ENCODE assay signal across 23 mouse cellular contexts in genomic region chr7:94594643-94595042, GRCm38 (mm10).
DNase-seq lines count a peak whose midpoint lies in the region; ATAC-seq and TF ChIP-seq lines count a peak whose summit lies in the region.
"Had no signal": no experiment of that assay in that cellular context is flagged by ENCODE, and none has a peak within 500 bp of the region (broad histone marks: within the 10 kb centered on the region; RNA-seq: fewer than 3 reads in every experiment).

No protein-coding gene starts in this region.

- H3K27ac ChIP-seq in forebrain, embryonic 14.5 days (ENCODE audit: low read depth, low read length), result no peak overlapping the region
- H3K27ac ChIP-seq in forebrain, embryonic 10.5 days, result no peak overlapping the region
- H3K27ac ChIP-seq in hindbrain, postnatal 0 days, result no peak overlapping the region
- no peak overlapping the region for H3K27ac ChIP-seq in hindbrain, embryonic 10.5 days
- H3K27ac ChIP-seq: heart, embryonic 15.5 days; hindbrain, embryonic 14.5 days had no signal

- no peaks in the 10 kb centered on the region for H3K36me3 ChIP-seq in forebrain, embryonic 14.5 days (ENCODE audit: control insufficient read depth, insufficient read depth, low read length)
- H3K36me3 ChIP-seq in forebrain, embryonic 10.5 days (replicated peaks), result no peaks in the 10 kb centered on the region
- no peaks in the 10 kb centered on the region for H3K36me3 ChIP-seq in hindbrain, postnatal 0 days (ENCODE audit: insufficient read depth, low read length)
- H3K36me3 ChIP-seq in hindbrain, embryonic 10.5 days, result no peaks in the 10 kb centered on the region
- H3K36me3 ChIP-seq: G1E; heart, embryonic 12.5 days; heart, embryonic 15.5 days had no signal

- H3K4me1 ChIP-seq in forebrain, embryonic 14.5 days (ENCODE audit: control insufficient read depth, insufficient read depth, low read length), result 0 out of 2 replicates have a peak, but pooled peaks cover 3% of the 10 kb centered on the region
- H3K4me1 ChIP-seq in forebrain, embryonic 10.5 days, result no peaks in the 10 kb centered on the region
- H3K4me1 ChIP-seq in hindbrain, postnatal 0 days (ENCODE audit: insufficient read depth, low read length), result no peaks in the 10 kb centered on the region
- H3K4me1 ChIP-seq in hindbrain, embryonic 10.5 days (replicated peaks), result no peaks in the 10 kb centered on the region
- H3K4me1 ChIP-seq: heart, embryonic 12.5 days; heart, embryonic 15.5 days had no signal

- TF ChIP-seq CTCF in hindbrain, postnatal 0 days (IDR thresholded peaks at IDR 0.05; ENCODE audit: low read depth), result no peak

- H3K4me3 ChIP-seq in forebrain, embryonic 14.5 days (ENCODE audit: low read depth, low read length), result no peak overlapping the region
- no peak overlapping the region for H3K4me3 ChIP-seq in forebrain, embryonic 10.5 days
- no peak overlapping the region for H3K4me3 ChIP-seq in hindbrain, postnatal 0 days (ENCODE audit: low read length)
- H3K4me3 ChIP-seq in hindbrain, embryonic 10.5 days, result no peak overlapping the region
- H3K4me3 ChIP-seq: heart, embryonic 12.5 days; heart, embryonic 15.5 days had no signal

- H3K4me2 ChIP-seq in forebrain, embryonic 14.5 days (ENCODE audit: low read length), result no peak overlapping the region
- no peak overlapping the region for H3K4me2 ChIP-seq in hindbrain, postnatal 0 days (ENCODE audit: low read depth, low read length)
- H3K4me2 ChIP-seq: heart, embryonic 12.5 days; heart, embryonic 15.5 days; hindbrain, embryonic 14.5 days had no signal

- WGBS in forebrain, embryonic 14.5 days, result 19% methylated on average over 1 of the region's 1 CpGs
- WGBS in forebrain, embryonic 10.5 days, result 80% methylated on average over 1 of the region's 1 CpGs
- WGBS in hindbrain, postnatal 0 days, result 41% methylated on average over 1 of the region's 1 CpGs
- 68% methylated on average over 1 of the region's 1 CpGs for WGBS in hindbrain, embryonic 10.5 days

- no peaks in the 10 kb centered on the region for H3K9me3 ChIP-seq in forebrain, embryonic 14.5 days (replicated peaks; ENCODE audit: control insufficient read depth, low read length)
- no peaks in the 10 kb centered on the region for H3K9me3 ChIP-seq in forebrain, embryonic 10.5 days
- no peaks in the 10 kb centered on the region for H3K9me3 ChIP-seq in hindbrain, postnatal 0 days (ENCODE audit: low read length)
- H3K9me3 ChIP-seq in hindbrain, embryonic 10.5 days, result no peaks in the 10 kb centered on the region
- H3K9me3 ChIP-seq: G1E; heart, embryonic 12.5 days; heart, embryonic 15.5 days had no signal

- peak; percentile 52; the same call in 1 of the 2 replicates for ATAC-seq in forebrain, embryonic 14.5 days
- no peak; the same call in 1 of the 2 replicates for ATAC-seq in hindbrain, postnatal 0 days
- ATAC-seq: intestine, postnatal 0 days had no signal

- H3K27me3 ChIP-seq in forebrain, embryonic 14.5 days (replicated peaks; ENCODE audit: control insufficient read depth, insufficient read depth, low read length), result no peaks in the 10 kb centered on the region
- H3K27me3 ChIP-seq in forebrain, embryonic 10.5 days (ENCODE audit: poor library complexity, severe bottlenecking), result no peaks in the 10 kb centered on the region
- H3K27me3 ChIP-seq in hindbrain, postnatal 0 days (ENCODE audit: insufficient read depth, low read length), result no peaks in the 10 kb centered on the region
- no peaks in the 10 kb centered on the region for H3K27me3 ChIP-seq in hindbrain, embryonic 10.5 days (ENCODE audit: insufficient read depth, poor library complexity, severe bottlenecking)
- H3K27me3 ChIP-seq: CH12.LX; heart, embryonic 12.5 days; heart, embryonic 15.5 days had no signal

- peak; percentile 31 for DNase-seq in forebrain, embryonic 14.5 days (ENCODE audit: low spot score)
- no peak for DNase-seq in forebrain, embryonic 10.5 days (ENCODE audit: extremely low spot score, low spot score)
- peak; percentile 6 for DNase-seq in hindbrain, postnatal 0 days (ENCODE audit: low spot score)
- no peak for DNase-seq in hindbrain, embryonic 10.5 days (ENCODE audit: low spot score)
- peak; percentile 26 for DNase-seq in Muller cell, postnatal 12 days (ENCODE audit: inconsistent ontology term)
- no peak for DNase-seq in lung, postnatal 25 days (ENCODE audit: low spot score)
- DNase-seq: adrenal gland, adult 2 months; adrenal gland, postnatal 14 days; B cell, adult 2 months; cerebellum, adult 11-12 months; cerebellum, adult 9-10 months; cerebellum, postnatal 14 days; gastrocnemius, postnatal 25 days; heart, adult 18-20 months; heart, postnatal 10 days; heart, postnatal 36 days; kidney, adult 2 months had no signal

- no peak overlapping the region for H3K9ac ChIP-seq in forebrain, embryonic 14.5 days (ENCODE audit: low read length)
- H3K9ac ChIP-seq in hindbrain, postnatal 0 days (replicated peaks; ENCODE audit: low read length), result no peak overlapping the region
- H3K9ac ChIP-seq: heart, embryonic 12.5 days; heart, embryonic 15.5 days; hindbrain, embryonic 14.5 days had no signal

Comparison
In these comparisons a context has a peak if more than half of its experiments do, and no peak if none do; other contexts are left out.
1. DNase-seq: peak in forebrain, embryonic 14.5 days (single experiment), hindbrain, postnatal 0 days (single experiment) and Muller cell, postnatal 12 days (single experiment); none in forebrain, embryonic 10.5 days (single experiment), hindbrain, embryonic 10.5 days (single experiment) and lung, postnatal 25 days (single experiment).